Mouse (Mus musculus): ENCODE measurements around the gene Slit3. TPM values are rescaled to one million over a fixed set of nuclear protein-coding genes. Genes with fewer than 3 reads are reported as not detected.

Slit3 gene
- polyA plus RNA-seq, 2 experiments = 0.20 to 0.23 TPM

GRCm38 (mm10) chr11:35121611-35121959 is 561 bp downstream of the Slit3 start:
- no peak for DNase-seq (ENCODE audit: low read depth in 3 of 3, low spot score in 3 of 3)
- WGBS (ENCODE audit: insufficient replicate concordance) = 1% methylated on average over 20 of the region's 27 CpGs

GRCm38 (mm10) chr11:35122091-35122811 is 1.2 kb downstream of the Slit3 start:
- H3K36me3 ChIP-seq (replicated peaks; ENCODE audit: control insufficient read depth, insufficient read depth, low read depth) = no peaks in the 10 kb centered on the region
- H3K4me1 ChIP-seq (replicated peaks; ENCODE audit: control insufficient read depth in 2 of 2, insufficient read depth in 2 of 2, low read length in 1 of 2) = no peaks in the 10 kb centered on the region
- H3K4me3 ChIP-seq (ENCODE audit: insufficient read depth in 1 of 2, low read depth in 2 of 2, low read length in 2 of 2) = 0 out of 4 replicates have a peak overlapping the region, but pooled peaks of 1 of the 2 experiments have one; percentile 25
- TF ChIP-seq CTCF (IDR thresholded peaks at IDR 0.05; ENCODE audit: low read depth) (no peak), EP300 (IDR thresholded peaks at IDR 0.05; ENCODE audit: low read depth) (no peak)
- 2% methylated on average over 23 of the region's 23 CpGs for WGBS (ENCODE audit: insufficient replicate concordance)
- no peak overlapping the region for H3K27ac ChIP-seq
- no peaks in the 10 kb centered on the region for H3K9me3 ChIP-seq (ENCODE audit: control insufficient read depth, low read length)
- DNase-seq (ENCODE audit: low read depth in 3 of 3, low spot score in 3 of 3) (no peak), ATAC-seq (ENCODE audit: insufficient read depth) (no peak)
- no peak overlapping the region for H3K4me2 ChIP-seq (ENCODE audit: low read depth)
- H3K27me3 ChIP-seq (ENCODE audit: control insufficient read depth, insufficient read depth, low read length) = peaks cover 37% of the 10 kb centered on the region
- H3K9ac ChIP-seq (replicated peaks) = no peak overlapping the region

More at GRCm38 (mm10) chr11:35121611-35121959, 561 bp downstream of the Slit3 start:
- Histone ChIP-seq H3K36me3 (replicated peaks; ENCODE audit: control insufficient read depth, insufficient read depth, low read depth) (no peaks in the 10 kb centered on the region), H3K4me3 (ENCODE audit: insufficient read depth in 1 of 2, low read depth in 2 of 2, low read length in 2 of 2) (peak overlapping the region; percentile 25 to 34; a peak in 2 of 4 replicates), H3K9ac (replicated peaks) (no peak overlapping the region), H3K4me1 (replicated peaks; ENCODE audit: control insufficient read depth in 2 of 2, insufficient read depth in 2 of 2, low read length in 1 of 2) (no peaks in the 10 kb centered on the region), H3K27ac (no peak overlapping the region), H3K9me3 (ENCODE audit: control insufficient read depth, low read length) (no peaks in the 10 kb centered on the region), H3K4me2 (ENCODE audit: low read depth) (peak overlapping the region; percentile 34), H3K27me3 (ENCODE audit: control insufficient read depth, insufficient read depth, low read length) (peaks cover 37% of the 10 kb centered on the region)
- ATAC-seq (ENCODE audit: insufficient read depth) = no peak
- no peak for TF ChIP-seq EP300 (IDR thresholded peaks at IDR 0.05; ENCODE audit: low read depth)
- no peak for TF ChIP-seq CTCF (IDR thresholded peaks at IDR 0.05; ENCODE audit: low read depth)

GRCm38 (mm10) chr11:35124489-35125107 is 3.6 kb downstream of the Slit3 start:
- 58% methylated on average over 17 of the region's 17 CpGs for WGBS (ENCODE audit: insufficient replicate concordance)
- H3K9ac ChIP-seq (replicated peaks) = no peak overlapping the region
- H3K27me3 ChIP-seq (ENCODE audit: control insufficient read depth, insufficient read depth, low read length) = peaks cover 37% of the 10 kb centered on the region
- no peak overlapping the region for H3K4me2 ChIP-seq (ENCODE audit: low read depth)
- H3K9me3 ChIP-seq (ENCODE audit: control insufficient read depth, low read length) = no peaks in the 10 kb centered on the region
- no peaks in the 10 kb centered on the region for H3K36me3 ChIP-seq (replicated peaks; ENCODE audit: control insufficient read depth, insufficient read depth, low read depth)
- no peak for TF ChIP-seq EP300 (IDR thresholded peaks at IDR 0.05; ENCODE audit: low read depth)
- TF ChIP-seq CTCF (IDR thresholded peaks at IDR 0.05; ENCODE audit: low read depth) = no peak
- ATAC-seq (ENCODE audit: insufficient read depth) (no peak), DNase-seq (ENCODE audit: low read depth in 3 of 3, low spot score in 3 of 3) (no peak)
- H3K4me1 ChIP-seq (replicated peaks; ENCODE audit: control insufficient read depth in 2 of 2, insufficient read depth in 2 of 2, low read length in 1 of 2) = no peaks in the 10 kb centered on the region
- H3K27ac ChIP-seq = no peak overlapping the region
- H3K4me3 ChIP-seq (ENCODE audit: insufficient read depth in 1 of 2, low read depth in 2 of 2, low read length in 2 of 2) = no peak overlapping the region

GRCm38 (mm10) chr11:35125108-35125490 is 4.1 kb downstream of the Slit3 start:
- Histone ChIP-seq H3K27ac (no peak overlapping the region), H3K4me2 (ENCODE audit: low read depth) (no peak overlapping the region), H3K27me3 (ENCODE audit: control insufficient read depth, insufficient read depth, low read length) (peaks cover 35% of the 10 kb centered on the region), H3K9me3 (ENCODE audit: control insufficient read depth, low read length) (no peaks in the 10 kb centered on the region), H3K9ac (replicated peaks) (no peak overlapping the region), H3K4me1 (replicated peaks; ENCODE audit: control insufficient read depth in 2 of 2, insufficient read depth in 2 of 2, low read length in 1 of 2) (no peaks in the 10 kb centered on the region), H3K4me3 (ENCODE audit: insufficient read depth in 1 of 2, low read depth in 2 of 2, low read length in 2 of 2) (no peak overlapping the region), H3K36me3 (replicated peaks; ENCODE audit: control insufficient read depth, insufficient read depth, low read depth) (no peaks in the 10 kb centered on the region)
- ATAC-seq (ENCODE audit: insufficient read depth) (no peak), DNase-seq (ENCODE audit: low read depth in 3 of 3, low spot score in 3 of 3) (no peak)
- WGBS (ENCODE audit: insufficient replicate concordance) = 16% methylated on average over 10 of the region's 10 CpGs
- TF ChIP-seq EP300 (IDR thresholded peaks at IDR 0.05; ENCODE audit: low read depth) (no peak), CTCF (IDR thresholded peaks at IDR 0.05; ENCODE audit: low read depth) (no peak)

- no peak overlapping the region for H3K4me3 ChIP-seq (ENCODE audit: insufficient read depth in 1 of 2, low read depth in 2 of 2, low read length in 2 of 2)
- DNase-seq (ENCODE audit: low read depth in 3 of 3, low spot score in 3 of 3) = no peak
- H3K4me1 ChIP-seq (replicated peaks; ENCODE audit: control insufficient read depth in 2 of 2, insufficient read depth in 2 of 2, low read length in 1 of 2) = no peaks in the 10 kb centered on the region
- no peak for ATAC-seq (ENCODE audit: insufficient read depth)
- no peak overlapping the region for H3K27ac ChIP-seq
- H3K9ac ChIP-seq (replicated peaks) = no peak overlapping the region
- no peaks in the 10 kb centered on the region for H3K27me3 ChIP-seq (ENCODE audit: control insufficient read depth, insufficient read depth, low read length)
- no peak for TF ChIP-seq EP300 (IDR thresholded peaks at IDR 0.05; ENCODE audit: low read depth)
- no peak for TF ChIP-seq CTCF (IDR thresholded peaks at IDR 0.05; ENCODE audit: low read depth)
- no peaks in the 10 kb centered on the region for H3K9me3 ChIP-seq (ENCODE audit: control insufficient read depth, low read length)
- no peaks in the 10 kb centered on the region for H3K36me3 ChIP-seq (replicated peaks; ENCODE audit: control insufficient read depth, insufficient read depth, low read depth)
- WGBS (ENCODE audit: insufficient replicate concordance) = 48% methylated on average over 5 of the region's 5 CpGs
- H3K4me2 ChIP-seq (ENCODE audit: low read depth) = no peak overlapping the region
Measured at GRCm38 (mm10) chr11:35131740-35132139, 10.7 kb downstream of the Slit3 start.

Data from liver, embryonic 14.5 days (tissue).